Mouse (Mus musculus) olfactory bulb, adult 2 months (tissue): Measurements from ENCODE around the gene Tctex1d4.

Experiments used
- CTCF ChIP-seq: fragments of 200-500 bp; IDR thresholded peaks from 2 replicates; pipeline ENCODE4 v1.5.1; 2012; ENCODE audit warnings: low read depth, mild to moderate bottlenecking, low read length, moderate library complexity; ENCODE audit not compliant: insufficient read depth
- POLR2A ChIP-seq: fragments of 200-500 bp; IDR thresholded peaks from 2 replicates; pipeline ENCODE4 v1.6.1; 2012; ENCODE audit warnings: mild to moderate bottlenecking, low read depth, low read length, moderate library complexity; ENCODE audit not compliant: insufficient read depth

- TF ChIP-seq CTCF = no peak
- TF ChIP-seq POLR2A = no peak
These were observed 31.8 kb upstream of the Tctex1d4 start for GRCm38 (mm10) chr4:117094626-117095361.
